Mouse (Mus musculus): Measurements from ENCODE around the gene Mthfd1. TPM values are rescaled to one million over a fixed set of nuclear protein-coding genes. Genes with fewer than 3 reads are reported as not detected.
A peak's percentile ranks its signal among the peaks of the same experiment; 100 is the strongest.

The Mthfd1 gene
- polyA plus RNA-seq, 1 experiment from 2014 or later: 35.2 TPM

GRCm38 (mm10) chr12:76255499-76255875 is 389 bp downstream of the Mthfd1 start:
- Histone ChIP-seq H3K9me3 (replicated peaks; ENCODE audit: control insufficient read depth, low read length, poor library complexity, severe bottlenecking) (no peaks in the 10 kb centered on the region), H3K27ac (ENCODE audit: low read length) (peak overlapping the region; percentile 83), H3K4me1 (ENCODE audit: control insufficient read depth, insufficient read depth, low read length) (peaks cover 14% of the 10 kb centered on the region), H3K4me2 (ENCODE audit: low read length) (peak overlapping the region; percentile 85), H3K36me3 (ENCODE audit: control insufficient read depth, insufficient read depth, low read length) (no peaks in the 10 kb centered on the region), H3K4me3 (ENCODE audit: low read depth, low read length) (peak overlapping the region; percentile 48), H3K27me3 (ENCODE audit: control insufficient read depth, insufficient read depth, low read depth, low read length) (no peaks in the 10 kb centered on the region), H3K9ac (ENCODE audit: low read depth, low read length) (peak overlapping the region; percentile 73)
- ATAC-seq: peak; percentile 69
- WGBS: 0% methylated on average over 11 of the region's 11 CpGs

GRCm38 (mm10) chr12:76256114-76256843 is 1.2 kb downstream of the Mthfd1 start:
- H3K9me3 ChIP-seq (replicated peaks; ENCODE audit: control insufficient read depth, low read length, poor library complexity, severe bottlenecking): no peaks in the 10 kb centered on the region
- H3K4me2 ChIP-seq (ENCODE audit: low read length): peak overlapping the region; percentile 85
- no peak for ATAC-seq
- H3K27me3 ChIP-seq (ENCODE audit: control insufficient read depth, insufficient read depth, low read depth, low read length): no peaks in the 10 kb centered on the region
- peak overlapping the region; percentile 73 for H3K9ac ChIP-seq (ENCODE audit: low read depth, low read length)
- peak overlapping the region; percentile 48 for H3K4me3 ChIP-seq (ENCODE audit: low read depth, low read length)
- no peaks in the 10 kb centered on the region for H3K36me3 ChIP-seq (ENCODE audit: control insufficient read depth, insufficient read depth, low read length)
- WGBS: 7% methylated on average over 17 of the region's 17 CpGs
- H3K4me1 ChIP-seq (ENCODE audit: control insufficient read depth, insufficient read depth, low read length): peaks cover 14% of the 10 kb centered on the region
- no peak overlapping the region for H3K27ac ChIP-seq (ENCODE audit: low read length)

- WGBS: 82% methylated on average over 3 of the region's 3 CpGs
- Histone ChIP-seq H3K4me3 (ENCODE audit: low read depth, low read length) (no peak overlapping the region), H3K9me3 (replicated peaks; ENCODE audit: control insufficient read depth, low read length, poor library complexity, severe bottlenecking) (no peaks in the 10 kb centered on the region), H3K9ac (ENCODE audit: low read depth, low read length) (no peak overlapping the region), H3K4me2 (ENCODE audit: low read length) (no peak overlapping the region), H3K4me1 (ENCODE audit: control insufficient read depth, insufficient read depth, low read length) (peaks cover 9% of the 10 kb centered on the region), H3K36me3 (ENCODE audit: control insufficient read depth, insufficient read depth, low read length) (no peaks in the 10 kb centered on the region), H3K27me3 (ENCODE audit: control insufficient read depth, insufficient read depth, low read depth, low read length) (no peaks in the 10 kb centered on the region), H3K27ac (ENCODE audit: low read length) (no peak overlapping the region)
- no peak for ATAC-seq
These were observed 5.6 kb downstream of the Mthfd1 start for GRCm38 (mm10) chr12:76260673-76261072.

GRCm38 (mm10) chr12:76261556-76261955 is 6.5 kb downstream of the Mthfd1 start:
- Histone ChIP-seq H3K4me1 (ENCODE audit: control insufficient read depth, insufficient read depth, low read length) (peaks cover under 1% of the 10 kb centered on the region), H3K27ac (ENCODE audit: low read length) (no peak overlapping the region), H3K36me3 (ENCODE audit: control insufficient read depth, insufficient read depth, low read length) (no peaks in the 10 kb centered on the region), H3K27me3 (ENCODE audit: control insufficient read depth, insufficient read depth, low read depth, low read length) (no peaks in the 10 kb centered on the region), H3K4me3 (ENCODE audit: low read depth, low read length) (no peak overlapping the region), H3K4me2 (ENCODE audit: low read length) (no peak overlapping the region), H3K9ac (ENCODE audit: low read depth, low read length) (no peak overlapping the region), H3K9me3 (replicated peaks; ENCODE audit: control insufficient read depth, low read length, poor library complexity, severe bottlenecking) (no peaks in the 10 kb centered on the region)
- 94% methylated on average over 4 of the region's 4 CpGs for WGBS
- ATAC-seq: no peak

GRCm38 (mm10) chr12:76262918-76263317 is 7.8 kb downstream of the Mthfd1 start:
- H3K27ac ChIP-seq (ENCODE audit: low read length): no peak overlapping the region
- no peaks in the 10 kb centered on the region for H3K4me1 ChIP-seq (ENCODE audit: control insufficient read depth, insufficient read depth, low read length)
- WGBS: 97% methylated on average over 4 of the region's 4 CpGs
- no peak overlapping the region for H3K4me3 ChIP-seq (ENCODE audit: low read depth, low read length)
- no peak for ATAC-seq
- no peaks in the 10 kb centered on the region for H3K27me3 ChIP-seq (ENCODE audit: control insufficient read depth, insufficient read depth, low read depth, low read length)
- H3K9me3 ChIP-seq (replicated peaks; ENCODE audit: control insufficient read depth, low read length, poor library complexity, severe bottlenecking): no peaks in the 10 kb centered on the region
- H3K36me3 ChIP-seq (ENCODE audit: control insufficient read depth, insufficient read depth, low read length): no peaks in the 10 kb centered on the region
- no peak overlapping the region for H3K9ac ChIP-seq (ENCODE audit: low read depth, low read length)
- H3K4me2 ChIP-seq (ENCODE audit: low read length): no peak overlapping the region

- Histone ChIP-seq H3K4me2 (ENCODE audit: low read length) (no peak overlapping the region), H3K9ac (ENCODE audit: low read depth, low read length) (no peak overlapping the region), H3K4me1 (ENCODE audit: control insufficient read depth, insufficient read depth, low read length) (no peaks in the 10 kb centered on the region), H3K27ac (ENCODE audit: low read length) (no peak overlapping the region), H3K36me3 (ENCODE audit: control insufficient read depth, insufficient read depth, low read length) (no peaks in the 10 kb centered on the region), H3K9me3 (replicated peaks; ENCODE audit: control insufficient read depth, low read length, poor library complexity, severe bottlenecking) (no peaks in the 10 kb centered on the region), H3K4me3 (ENCODE audit: low read depth, low read length) (no peak overlapping the region), H3K27me3 (ENCODE audit: control insufficient read depth, insufficient read depth, low read depth, low read length) (no peaks in the 10 kb centered on the region)
- 41% methylated on average over 1 of the region's 1 CpGs for whole genome bisulfite sequencing
- no peak for ATAC-seq
These were observed 8.8 kb downstream of the Mthfd1 start for GRCm38 (mm10) chr12:76263876-76264275.

GRCm38 (mm10) chr12:76264325-76264965 is 9.3 kb downstream of the Mthfd1 start:
- H3K4me1 ChIP-seq (ENCODE audit: control insufficient read depth, insufficient read depth, low read length): no peaks in the 10 kb centered on the region
- no peaks in the 10 kb centered on the region for H3K9me3 ChIP-seq (replicated peaks; ENCODE audit: control insufficient read depth, low read length, poor library complexity, severe bottlenecking)
- ATAC-seq: no peak
- no peak overlapping the region for H3K9ac ChIP-seq (ENCODE audit: low read depth, low read length)
- H3K4me2 ChIP-seq (ENCODE audit: low read length): no peak overlapping the region; the same call in 1 of the 2 replicates
- WGBS: 76% methylated on average over 9 of the region's 9 CpGs
- H3K4me3 ChIP-seq (ENCODE audit: low read depth, low read length): no peak overlapping the region
- no peaks in the 10 kb centered on the region for H3K36me3 ChIP-seq (ENCODE audit: control insufficient read depth, insufficient read depth, low read length)
- H3K27ac ChIP-seq (ENCODE audit: low read length): 0 out of 2 replicates have a peak overlapping the region, but pooled peaks have one; percentile 28
- H3K27me3 ChIP-seq (ENCODE audit: control insufficient read depth, insufficient read depth, low read depth, low read length): no peaks in the 10 kb centered on the region

GRCm38 (mm10) chr12:76265001-76265400 is 9.9 kb downstream of the Mthfd1 start:
- WGBS: 86% methylated on average over 6 of the region's 6 CpGs
- Histone ChIP-seq H3K36me3 (ENCODE audit: control insufficient read depth, insufficient read depth, low read length) (no peaks in the 10 kb centered on the region), H3K9ac (ENCODE audit: low read depth, low read length) (no peak overlapping the region), H3K27ac (ENCODE audit: low read length) (0 out of 2 replicates have a peak overlapping the region, but pooled peaks have one; percentile 28), H3K27me3 (ENCODE audit: control insufficient read depth, insufficient read depth, low read depth, low read length) (no peaks in the 10 kb centered on the region), H3K9me3 (replicated peaks; ENCODE audit: control insufficient read depth, low read length, poor library complexity, severe bottlenecking) (no peaks in the 10 kb centered on the region), H3K4me1 (ENCODE audit: control insufficient read depth, insufficient read depth, low read length) (no peaks in the 10 kb centered on the region), H3K4me2 (ENCODE audit: low read length) (no peak overlapping the region; the same call in 1 of the 2 replicates), H3K4me3 (ENCODE audit: low read depth, low read length) (no peak overlapping the region)
- no peak for ATAC-seq

GRCm38 (mm10) chr12:76266875-76267274 is 11.8 kb downstream of the Mthfd1 start:
- H3K4me1 ChIP-seq (ENCODE audit: control insufficient read depth, insufficient read depth, low read length): no peaks in the 10 kb centered on the region
- no peak overlapping the region for H3K9ac ChIP-seq (ENCODE audit: low read depth, low read length)
- H3K4me3 ChIP-seq (ENCODE audit: low read depth, low read length): no peak overlapping the region
- no peaks in the 10 kb centered on the region for H3K36me3 ChIP-seq (ENCODE audit: control insufficient read depth, insufficient read depth, low read length)
- no peak overlapping the region for H3K27ac ChIP-seq (ENCODE audit: low read length)
- H3K9me3 ChIP-seq (replicated peaks; ENCODE audit: control insufficient read depth, low read length, poor library complexity, severe bottlenecking): no peaks in the 10 kb centered on the region
- no peak overlapping the region for H3K4me2 ChIP-seq (ENCODE audit: low read length)
- H3K27me3 ChIP-seq (ENCODE audit: control insufficient read depth, insufficient read depth, low read depth, low read length): no peaks in the 10 kb centered on the region
- ATAC-seq: no peak
- WGBS: 70% methylated on average over 9 of the region's 9 CpGs
